Mouse (Mus musculus): ENCODE measurements around the gene Pola2. TPM values are rescaled to one million over a fixed set of nuclear protein-coding genes. Genes with fewer than 3 reads are reported as not detected.
A peak's percentile ranks its signal among the peaks of the same experiment; 100 is the strongest.

The Pola2 gene
- polyA plus RNA-seq, 1 experiment: 16.8 TPM

- peak; percentile 84 for TF ChIP-seq POLR2A (IDR thresholded peaks at IDR 0.05; ENCODE audit: borderline replicate concordance, insufficient read depth, low read length)
- no peak for TF ChIP-seq CTCF (IDR thresholded peaks at IDR 0.05; ENCODE audit: borderline replicate concordance, insufficient read depth, low read depth, low read length)
- Histone ChIP-seq H3K4me3 (replicated peaks; ENCODE audit: insufficient read depth, low read depth, low read length) (peak within 1 kb of the TSS; percentile 88), H3K4me1 (ENCODE audit: control insufficient read depth, insufficient read depth, low read length) (peaks cover 5% of the 10 kb centered on the region; the same call in 1 of the 2 replicates), H3K27me3 (ENCODE audit: control insufficient read depth, insufficient read depth, low read length) (no peaks in the 10 kb centered on the region), H3K27ac (ENCODE audit: insufficient read depth, low read length) (peak within 1 kb of the TSS; percentile 70)
- under 1% methylated on average over 18 of the region's 18 CpGs for WGBS
- peak; percentile 95 to 96 for DNase-seq
These were observed 39.3 kb downstream of the Pola2 start, which contains the start of gene Cdc42ep2 for GRCm38 (mm10) chr19:5924713-5925093. Gene Cdc42ep2, minus strand, starts transcription at chr19:5924816.

- TF ChIP-seq POLR2A (IDR thresholded peaks at IDR 0.05; ENCODE audit: borderline replicate concordance, insufficient read depth, low read length) (0 out of 2 replicates have a peak, but pooled peaks have one; percentile 3), CTCF (IDR thresholded peaks at IDR 0.05; ENCODE audit: borderline replicate concordance, insufficient read depth, low read depth, low read length) (peak; percentile 79)
- Histone ChIP-seq H3K4me3 (replicated peaks; ENCODE audit: insufficient read depth, low read depth, low read length) (peak overlapping the region; percentile 88), H3K27ac (ENCODE audit: insufficient read depth, low read length) (peak overlapping the region; percentile 70), H3K27me3 (ENCODE audit: control insufficient read depth, insufficient read depth, low read length) (no peaks in the 10 kb centered on the region), H3K4me1 (ENCODE audit: control insufficient read depth, insufficient read depth, low read length) (peaks cover 5% of the 10 kb centered on the region; the same call in 1 of the 2 replicates)
- under 1% methylated on average over 38 of the region's 38 CpGs for WGBS
- DNase-seq: peak; percentile 83 to 91
These were observed 39.9 kb downstream of the Pola2 start for GRCm38 (mm10) chr19:5923990-5924712.

GRCm38 (mm10) chr19:5922963-5923362 lies 41.0 kb downstream of the Pola2 start:
- Histone ChIP-seq H3K27ac (ENCODE audit: insufficient read depth, low read length) (no peak overlapping the region), H3K27me3 (ENCODE audit: control insufficient read depth, insufficient read depth, low read length) (no peaks in the 10 kb centered on the region), H3K4me1 (ENCODE audit: control insufficient read depth, insufficient read depth, low read length) (peaks cover 5% of the 10 kb centered on the region; the same call in 1 of the 2 replicates), H3K4me3 (replicated peaks; ENCODE audit: insufficient read depth, low read depth, low read length) (no peak overlapping the region)
- no peak for DNase-seq
- 99% methylated on average over 3 of the region's 3 CpGs for WGBS
- TF ChIP-seq CTCF (IDR thresholded peaks at IDR 0.05; ENCODE audit: borderline replicate concordance, insufficient read depth, low read depth, low read length) (no peak), POLR2A (IDR thresholded peaks at IDR 0.05; ENCODE audit: borderline replicate concordance, insufficient read depth, low read length) (no peak)

GRCm38 (mm10) chr19:5922119-5922942 lies 41.7 kb downstream of the Pola2 start:
- Histone ChIP-seq H3K4me3 (replicated peaks; ENCODE audit: insufficient read depth, low read depth, low read length) (no peak overlapping the region), H3K4me1 (ENCODE audit: control insufficient read depth, insufficient read depth, low read length) (peaks cover 5% of the 10 kb centered on the region; the same call in 1 of the 2 replicates), H3K27ac (ENCODE audit: insufficient read depth, low read length) (no peak overlapping the region), H3K27me3 (ENCODE audit: control insufficient read depth, insufficient read depth, low read length) (no peaks in the 10 kb centered on the region)
- no peak for DNase-seq
- 78% methylated on average over 15 of the region's 15 CpGs for WGBS
- TF ChIP-seq CTCF (IDR thresholded peaks at IDR 0.05; ENCODE audit: borderline replicate concordance, insufficient read depth, low read depth, low read length) (no peak), POLR2A (IDR thresholded peaks at IDR 0.05; ENCODE audit: borderline replicate concordance, insufficient read depth, low read length) (no peak)

GRCm38 (mm10) chr19:5921715-5922114 lies 42.3 kb downstream of the Pola2 start:
- DNase-seq: no peak
- 26% methylated on average over 9 of the region's 9 CpGs for WGBS
- no peak for TF ChIP-seq POLR2A (IDR thresholded peaks at IDR 0.05; ENCODE audit: borderline replicate concordance, insufficient read depth, low read length)
- TF ChIP-seq CTCF (IDR thresholded peaks at IDR 0.05; ENCODE audit: borderline replicate concordance, insufficient read depth, low read depth, low read length): no peak
- Histone ChIP-seq H3K27me3 (ENCODE audit: control insufficient read depth, insufficient read depth, low read length) (no peaks in the 10 kb centered on the region), H3K27ac (ENCODE audit: insufficient read depth, low read length) (no peak overlapping the region), H3K4me3 (replicated peaks; ENCODE audit: insufficient read depth, low read depth, low read length) (no peak overlapping the region), H3K4me1 (ENCODE audit: control insufficient read depth, insufficient read depth, low read length) (peaks cover 5% of the 10 kb centered on the region; the same call in 1 of the 2 replicates)

- Histone ChIP-seq H3K27ac (ENCODE audit: insufficient read depth, low read length) (peak within 1 kb of the TSS; percentile 40), H3K4me1 (ENCODE audit: control insufficient read depth, insufficient read depth, low read length) (peaks cover 8% of the 10 kb centered on the region), H3K27me3 (ENCODE audit: control insufficient read depth, insufficient read depth, low read length) (no peaks in the 10 kb centered on the region), H3K4me3 (replicated peaks; ENCODE audit: insufficient read depth, low read depth, low read length) (peak within 1 kb of the TSS; percentile 87)
- DNase-seq: no peak
- 14% methylated on average over 13 of the region's 13 CpGs for WGBS
- no peak for TF ChIP-seq CTCF (IDR thresholded peaks at IDR 0.05; ENCODE audit: borderline replicate concordance, insufficient read depth, low read depth, low read length)
- TF ChIP-seq POLR2A (IDR thresholded peaks at IDR 0.05; ENCODE audit: borderline replicate concordance, insufficient read depth, low read length): no peak
These were observed 50.8 kb downstream of the Pola2 start, which contains the start of gene Dpf2 for GRCm38 (mm10) chr19:5913007-5913719. Gene Dpf2, minus strand, starts transcription at chr19:5913010.
